Mouse (Mus musculus) stomach, postnatal 0 days (tissue): ENCODE data around the gene Slc46a2.

Experiments used
- CTCF ChIP-seq: IDR thresholded peaks from 2 replicates; pipeline ENCODE4 v1.5.1; 2016; ENCODE audit warnings: antibody characterized with exemption, low read depth, mild to moderate bottlenecking, moderate library complexity
- EP300 ChIP-seq: optimal IDR thresholded peaks from 2 replicates; pipeline ENCODE3; 2016; ENCODE audit warnings: antibody characterized with exemption

DNA sequence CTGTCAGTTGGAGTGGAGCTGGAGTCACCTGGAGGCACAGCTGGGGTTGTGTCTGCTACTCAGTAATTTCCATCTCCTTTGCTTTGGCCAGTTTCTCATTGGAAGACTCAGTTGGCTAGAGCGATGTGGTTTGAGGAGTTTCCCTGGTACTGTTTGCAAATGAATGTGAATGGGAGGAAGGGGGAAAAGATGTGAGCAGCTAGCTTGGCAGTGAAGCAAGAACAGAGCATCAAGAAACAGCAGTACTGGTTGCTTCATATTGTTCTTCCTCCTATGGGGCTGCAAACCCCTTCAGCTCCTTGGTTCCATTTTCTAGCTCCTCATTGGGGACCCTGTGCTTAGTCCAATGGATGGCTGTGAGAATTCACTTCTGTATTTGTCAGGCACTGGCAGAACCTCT, 52.5 kb downstream of the Slc46a2 start:
- TF ChIP-seq CTCF (no peak), EP300 (no peak)
